Mouse (Mus musculus) CH12F3 (cell line): ENCODE measurements around the gene Fap.

ENCODE experiments used
- in situ Hi-C: fragments of 300-500 bp; cut with MboI; formaldehyde crosslinking; loops from 2 replicates; pipeline ENCODE4 v1.14.3; 2020; ENCODE audit warnings: low sequenced_read_pairs

Gene Fap

DNA sequence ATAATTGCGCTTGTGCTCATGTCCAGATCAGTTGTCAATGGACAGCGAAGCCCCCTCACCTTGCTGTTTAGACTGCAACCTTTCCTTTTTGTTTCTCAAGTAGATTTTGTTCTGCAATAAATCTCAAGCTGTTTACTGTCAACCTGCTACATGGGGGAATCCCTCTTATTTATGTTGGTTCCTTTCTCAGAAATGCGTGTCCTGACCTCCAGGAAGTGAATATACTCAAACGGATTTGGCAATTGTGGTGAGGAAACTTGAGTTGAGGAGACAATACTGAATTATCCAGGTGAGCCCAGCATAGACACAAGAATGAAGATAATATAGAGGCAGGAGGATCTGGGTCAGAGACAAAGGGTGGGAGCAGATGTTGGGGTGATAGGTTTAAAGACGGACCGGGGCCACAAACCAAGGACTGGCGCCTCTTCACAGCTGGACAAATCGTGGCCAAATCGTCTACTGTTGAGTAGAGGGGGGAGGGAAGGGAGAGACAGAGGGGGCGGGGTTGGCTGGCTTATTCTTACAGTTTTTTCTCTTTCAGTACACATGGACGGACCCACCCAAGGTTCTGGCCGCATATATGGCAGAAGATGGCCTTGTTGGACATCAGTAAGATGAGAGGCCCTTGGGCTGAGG lies 112.9 kb downstream of the Fap start:
- in situ Hi-C loops = loop anchor here (10.0 to 25.0 kb wide), 2 partner anchors 164 to 824 kb away; no protein-coding TSS in a partner anchor

DNA sequence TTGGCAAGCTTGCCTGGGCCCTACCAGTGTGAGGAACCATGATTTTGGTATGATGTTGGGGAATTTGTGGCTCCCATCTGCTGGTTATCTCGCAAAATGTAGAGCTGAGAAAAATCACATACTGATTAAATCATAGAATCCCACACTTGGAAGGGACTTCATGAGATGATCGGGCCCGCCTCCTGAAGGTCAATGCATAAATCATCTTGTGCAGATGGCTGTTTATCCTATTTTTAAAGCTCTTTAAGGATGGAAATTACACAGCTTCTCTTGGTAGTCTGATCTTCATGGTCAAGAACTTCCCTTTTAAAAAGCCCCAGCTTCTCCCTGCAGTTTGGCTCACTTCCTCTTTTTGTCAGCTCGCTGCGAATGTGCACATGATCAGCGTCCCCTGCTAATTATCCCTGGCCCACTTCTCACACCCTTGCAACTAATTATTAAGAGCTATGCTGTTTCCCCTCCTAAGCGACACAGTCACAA lies 113.6 kb downstream of the Fap start:
- in situ Hi-C loops = loop anchor here (10.0 to 25.0 kb wide), 2 partner anchors 165 to 823 kb away; no protein-coding TSS in a partner anchor

DNA sequence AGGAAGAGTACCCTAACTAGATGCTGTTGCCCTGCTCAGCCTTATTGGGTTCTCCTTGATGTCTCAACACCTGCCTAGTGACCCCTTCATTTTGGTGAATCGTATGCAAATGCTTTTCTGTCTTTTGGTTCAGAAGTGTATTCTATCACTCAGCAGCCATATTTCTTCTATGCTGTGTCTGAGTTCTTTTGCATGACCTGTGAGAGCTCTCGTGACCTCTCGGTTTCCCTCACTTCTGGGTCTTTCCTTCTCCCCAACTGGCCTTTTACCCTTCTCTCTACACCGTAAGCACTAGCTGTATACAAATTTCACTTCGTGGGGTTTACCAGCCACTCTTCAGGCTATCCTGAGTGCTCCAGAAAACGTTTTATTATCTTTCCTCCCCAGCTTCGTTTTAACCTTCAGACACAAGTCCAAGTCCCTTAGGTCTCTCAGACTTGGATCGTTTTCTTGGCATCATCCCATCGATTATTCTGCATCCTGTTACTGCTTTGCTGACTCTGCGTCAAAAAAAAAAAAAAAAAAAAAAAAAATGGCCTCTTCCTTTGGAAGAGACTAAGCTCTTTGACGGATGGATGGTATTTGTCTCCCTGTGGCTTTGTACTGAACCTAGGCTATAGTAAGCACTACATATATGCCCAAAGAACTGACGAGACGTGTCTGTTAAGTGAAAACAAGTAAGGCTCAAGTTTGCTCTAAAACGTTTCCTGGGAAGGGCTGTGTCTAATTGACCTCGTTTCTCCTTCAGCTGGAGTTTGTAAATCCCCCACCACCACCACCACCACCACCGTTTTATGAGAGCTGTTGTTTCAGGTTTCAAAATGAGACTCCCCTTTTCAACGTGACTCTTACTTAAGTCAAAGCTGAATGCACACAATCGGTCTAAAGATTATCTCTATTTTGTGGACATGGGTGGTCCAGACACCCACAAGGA lies 114.4 kb downstream of the Fap start:
- in situ Hi-C loops = loop anchor here (10.0 to 25.0 kb wide), 2 partner anchors 165 to 822 kb away; no protein-coding TSS in a partner anchor

DNA sequence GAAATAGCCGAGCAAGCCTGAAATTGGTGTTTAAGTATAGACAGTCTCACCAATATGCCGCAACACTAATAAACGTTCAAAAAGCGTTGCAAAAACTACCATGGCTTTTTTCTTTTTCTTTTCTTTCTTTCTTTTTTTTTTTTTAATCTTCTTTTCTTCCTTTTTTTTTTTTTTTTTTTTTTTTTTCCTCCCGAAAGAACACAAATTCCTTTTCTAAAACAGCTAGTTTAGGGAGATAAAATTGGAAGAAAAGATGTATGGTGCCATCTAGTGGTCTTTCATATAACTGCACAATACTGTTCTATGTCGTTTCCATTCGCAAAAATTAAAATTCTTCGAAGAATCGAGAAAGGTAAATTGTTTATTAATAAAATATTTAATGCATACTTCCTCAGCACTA lies 115.8 kb downstream of the Fap start:
- in situ Hi-C loops = loop anchor here (25.0 kb wide), 1 partner anchor 821 kb away; no protein-coding TSS in a partner anchor

DNA sequence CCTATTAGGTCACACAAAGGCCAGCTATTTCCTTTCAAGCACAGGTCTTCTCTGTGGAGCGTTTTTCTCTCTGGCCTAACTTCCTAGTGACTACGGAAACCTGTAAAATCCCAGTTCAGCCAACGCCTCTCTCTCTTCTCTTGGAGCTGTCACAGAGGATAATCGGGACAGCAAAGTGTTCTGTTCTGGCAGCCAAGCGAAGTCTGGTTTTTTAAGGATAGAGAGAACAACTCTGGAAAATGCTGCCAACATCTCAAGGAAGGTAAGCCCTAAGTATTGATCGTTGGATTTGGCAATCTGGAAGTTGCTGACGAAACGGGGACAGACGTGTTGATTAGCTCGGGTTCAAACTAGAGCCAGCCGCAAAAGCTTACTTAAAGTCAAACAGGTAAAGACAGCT lies 118.9 kb downstream of the Fap start:
- in situ Hi-C loops = loop anchor here (25.0 kb wide), 1 partner anchor 818 kb away; no protein-coding TSS in a partner anchor

- in situ Hi-C loops = loop anchor here (25.0 kb wide), 1 partner anchor 817 kb away; no protein-coding TSS in a partner anchor
These were observed 119.8 kb downstream of the Fap start for GRCm38 (mm10) chr2:62454033-62454432.
